Mouse (Mus musculus) hindbrain, embryonic 14.5 days (tissue): ENCODE measurements around the gene Ell. TPM values are rescaled to one million over a fixed set of nuclear protein-coding genes. Genes with fewer than 3 reads are reported as not detected.
A peak's percentile ranks its signal among the peaks of the same experiment; 100 is the strongest.

Experiments used
- ATAC-seq: fragments of 200-750 bp; cut with Nextera tagmentation; 2 replicates; pipeline ENCODE4 v1.8.0; 2017; ENCODE audit warnings: moderate number of reproducible peaks, mild to moderate bottlenecking, moderate TSS enrichment, moderate library complexity; ENCODE audit not compliant: low FRiP score
- DNase-seq: peaks from one replicate; pipeline ENCODE4 v3.0.0-alpha.2; 2015; ENCODE audit warnings: low spot score
- H3K27ac ChIP-seq: fragments of 300-500 bp; sonication (generic); 2 replicates; pipeline ENCODE4 v1.5.1; 2014; ENCODE audit warnings: mild to moderate bottlenecking, moderate library complexity
- H3K27me3 ChIP-seq: fragments of 300-500 bp; sonication (generic); 2 replicates; pipeline ENCODE4 v1.6.1; 2014; ENCODE audit warnings: mild to moderate bottlenecking, low read length, mixed read lengths; ENCODE audit not compliant: control insufficient read depth, insufficient read depth
- H3K36me3 ChIP-seq: fragments of 300-500 bp; sonication (generic); replicated peaks from 2 replicates; pipeline ENCODE4 v1.6.1; 2014; ENCODE audit not compliant: control insufficient read depth, insufficient read depth
- H3K4me1 ChIP-seq: fragments of 300-500 bp; sonication (generic); replicated peaks from 2 replicates; pipeline ENCODE4 v1.6.1; 2014; ENCODE audit warnings: antibody characterized with exemption, low read length, mixed read lengths; ENCODE audit not compliant: control insufficient read depth, insufficient read depth
- H3K4me2 ChIP-seq: fragments of 300-500 bp; sonication (generic); replicated peaks from 2 replicates; pipeline ENCODE4 v1.6.1; 2014; ENCODE audit warnings: mild to moderate bottlenecking, moderate library complexity
- H3K4me3 ChIP-seq: fragments of 300-500 bp; sonication (generic); replicated peaks from 2 replicates; pipeline ENCODE4 v1.5.1; 2014; ENCODE audit warnings: mild to moderate bottlenecking, low read length
- H3K9ac ChIP-seq: fragments of 300-500 bp; sonication (generic); 2 replicates; pipeline ENCODE4 v1.6.1; 2014
- H3K9me3 ChIP-seq: fragments of 300-500 bp; sonication (generic); 2 replicates; pipeline ENCODE4 v1.6.1; 2016; ENCODE audit warnings: low read length; ENCODE audit not compliant: control insufficient read depth
- WGBS: fragments of 180-500 bp; shearing (Covaris S2); extraction: QIAGEN DNeasy Blood & Tissue Kit; methylation state at CpG from one replicate; pipeline ENCODE4 v1.1.7; 2014; 5-methylcytosine and 5-hydroxymethylcytosine counted together
- polyA plus RNA-seq: library from polyadenylated mRNA; unstranded; fragments of >200 nt; fragmentation: Nextera tagmentation; extraction: Ambion mirVana; gene quantifications from 2 replicates; pipeline ENCODE4 v1.2.1, GENCODE M21; 2014

Ell gene
- polyA plus RNA-seq, 1 experiment from 2014 or later, result 15.1 TPM

GRCm38 (mm10) chr8:70529299-70529698 lies 10.0 kb upstream of the Ell start:
- peaks cover 45% of the 10 kb centered on the region for H3K36me3 ChIP-seq
- no peak overlapping the region for H3K4me2 ChIP-seq
- no peak for DNase-seq
- no peak overlapping the region for H3K9ac ChIP-seq
- no peaks in the 10 kb centered on the region for H3K27me3 ChIP-seq
- H3K9me3 ChIP-seq, result no peaks in the 10 kb centered on the region
- no peak for ATAC-seq
- no peak overlapping the region for H3K27ac ChIP-seq
- no peak overlapping the region for H3K4me3 ChIP-seq
- H3K4me1 ChIP-seq, result peaks cover 22% of the 10 kb centered on the region
- WGBS, result 87% methylated on average over 5 of the region's 5 CpGs

DNA sequence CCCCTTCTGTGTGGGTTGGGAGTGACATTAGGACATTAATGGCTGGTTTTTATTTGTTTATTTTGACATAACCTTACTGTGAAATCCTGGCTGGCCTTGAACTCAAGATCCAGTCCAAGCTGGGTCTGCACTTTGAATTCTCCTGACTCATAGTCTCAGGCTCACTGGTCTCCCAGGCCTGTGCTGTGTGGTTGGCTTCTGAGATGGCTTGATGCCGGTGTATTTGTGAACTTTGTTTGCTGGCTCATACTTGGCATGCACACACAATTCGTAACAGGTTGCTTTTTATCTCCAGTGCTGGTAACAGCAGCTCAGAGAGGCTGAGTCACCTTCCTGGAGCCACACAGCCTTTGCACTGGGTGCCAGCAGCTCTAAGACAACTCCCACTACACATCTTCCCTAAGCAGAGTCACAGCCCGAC lies 9.5 kb upstream of the Ell start:
- H3K36me3 ChIP-seq, result peaks cover 49% of the 10 kb centered on the region
- H3K9ac ChIP-seq, result no peak overlapping the region
- whole genome bisulfite sequencing, result 97% methylated on average over 3 of the region's 3 CpGs

DNA sequence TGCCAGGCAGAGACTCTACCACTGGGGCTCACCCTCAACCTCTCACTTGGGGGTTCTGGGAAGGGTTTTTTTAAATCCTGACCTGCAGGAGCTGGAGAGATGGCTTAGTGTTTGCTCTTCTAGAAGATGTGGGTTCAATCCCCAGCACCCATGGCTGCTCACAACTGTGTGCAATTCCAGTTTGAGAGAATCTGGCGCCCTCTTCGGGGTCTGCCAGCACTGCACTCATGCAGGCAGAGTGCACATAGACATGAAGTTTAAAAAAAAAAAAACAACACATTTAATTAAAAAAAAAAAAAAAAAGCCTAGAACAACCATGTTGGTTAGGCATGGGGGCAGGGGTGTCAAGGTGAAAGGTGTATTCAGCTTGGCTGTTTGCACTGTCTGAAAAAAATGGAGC lies 8.9 kb upstream of the Ell start:
- H3K4me1 ChIP-seq, result peaks cover 22% of the 10 kb centered on the region
- H3K4me2 ChIP-seq, result no peak overlapping the region
- H3K36me3 ChIP-seq, result peaks cover 54% of the 10 kb centered on the region
- no peak for ATAC-seq
- no peaks in the 10 kb centered on the region for H3K27me3 ChIP-seq
- H3K9me3 ChIP-seq, result no peaks in the 10 kb centered on the region
- no peak overlapping the region for H3K4me3 ChIP-seq
- no peak overlapping the region for H3K27ac ChIP-seq
- no peak overlapping the region for H3K9ac ChIP-seq
- 89% methylated on average over 2 of the region's 2 CpGs for WGBS
- no peak for DNase-seq

More for the DNA sequence above, 9.5 kb upstream of the Ell start:
- ATAC-seq (no peak), DNase-seq (no peak)
- no peak overlapping the region for H3K4me3 ChIP-seq
- H3K9me3 ChIP-seq, result no peaks in the 10 kb centered on the region
- no peak overlapping the region for H3K4me2 ChIP-seq
- peaks cover 22% of the 10 kb centered on the region for H3K4me1 ChIP-seq
- no peak overlapping the region for H3K27ac ChIP-seq
- no peaks in the 10 kb centered on the region for H3K27me3 ChIP-seq

DNA sequence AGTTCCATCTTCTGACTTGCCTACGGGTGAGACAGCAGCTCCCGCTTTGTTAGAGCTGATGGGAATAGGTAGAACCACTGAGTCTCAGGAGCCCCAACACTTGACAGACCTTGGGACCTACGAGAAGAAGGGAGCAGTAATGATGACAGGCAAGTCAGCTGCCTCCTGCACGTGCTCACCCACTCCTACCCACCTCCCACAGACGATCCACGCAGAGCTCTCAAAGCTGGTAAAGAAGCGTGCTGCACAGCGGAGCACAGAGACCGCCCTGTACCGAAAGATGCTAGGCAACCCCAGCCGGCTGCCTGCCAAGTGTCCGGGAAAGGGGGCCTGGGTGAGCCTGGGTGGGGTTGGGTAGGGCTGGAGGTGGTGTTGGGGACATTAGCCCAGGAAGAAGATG lies 5.0 kb upstream of the Ell start:
- DNase-seq (no peak), ATAC-seq (no peak)
- no peak overlapping the region for H3K4me2 ChIP-seq
- H3K27ac ChIP-seq, result no peak overlapping the region
- H3K36me3 ChIP-seq, result peaks cover 72% of the 10 kb centered on the region
- no peaks in the 10 kb centered on the region for H3K27me3 ChIP-seq
- H3K9me3 ChIP-seq, result no peaks in the 10 kb centered on the region
- 95% methylated on average over 12 of the region's 12 CpGs for WGBS
- H3K4me1 ChIP-seq, result peaks cover 5% of the 10 kb centered on the region; the same call in 1 of the 2 replicates
- H3K4me3 ChIP-seq, result no peak overlapping the region
- no peak overlapping the region for H3K9ac ChIP-seq

DNA sequence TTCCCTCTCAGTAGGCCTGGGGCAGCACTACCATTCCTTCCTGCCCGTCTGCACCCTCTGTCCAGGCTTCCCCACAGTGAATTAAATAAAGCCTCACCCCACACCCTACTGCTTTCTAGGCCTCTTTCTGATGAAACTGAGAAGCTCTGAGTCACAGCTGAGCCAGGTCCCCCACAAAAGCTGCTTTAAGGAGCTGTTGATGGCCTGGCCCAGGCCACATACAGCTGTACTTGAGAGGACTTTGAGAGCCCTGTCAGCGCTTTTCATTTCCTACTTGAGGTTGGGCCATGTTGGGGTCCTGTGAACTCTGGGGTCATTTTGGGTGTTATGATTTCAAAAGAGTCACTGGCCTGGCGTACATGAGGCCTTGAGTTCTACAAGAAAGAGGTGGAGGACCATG lies 4.0 kb upstream of the Ell start:
- peaks cover 2% of the 10 kb centered on the region for H3K4me1 ChIP-seq
- DNase-seq, result no peak
- no peaks in the 10 kb centered on the region for H3K27me3 ChIP-seq
- peaks cover 67% of the 10 kb centered on the region for H3K36me3 ChIP-seq
- no peak for ATAC-seq
- no peak overlapping the region for H3K9ac ChIP-seq
- no peak overlapping the region for H3K4me2 ChIP-seq
- 95% methylated on average over 3 of the region's 3 CpGs for WGBS
- H3K27ac ChIP-seq, result no peak overlapping the region
- H3K4me3 ChIP-seq, result no peak overlapping the region
- no peaks in the 10 kb centered on the region for H3K9me3 ChIP-seq

- Histone ChIP-seq H3K27ac (no peak overlapping the region), H3K27me3 (no peaks in the 10 kb centered on the region), H3K4me3 (no peak overlapping the region), H3K9ac (no peak overlapping the region), H3K4me1 (peaks cover 7% of the 10 kb centered on the region), H3K4me2 (no peak overlapping the region), H3K36me3 (peaks cover 63% of the 10 kb centered on the region), H3K9me3 (no peaks in the 10 kb centered on the region)
- 89% methylated on average over 2 of the region's 2 CpGs for WGBS
- DNase-seq, result no peak
- no peak for ATAC-seq
Observed at GRCm38 (mm10) chr8:70535701-70536100, 3.6 kb upstream of the Ell start.

GRCm38 (mm10) chr8:70538024-70538579 lies 1.2 kb upstream of the Ell start:
- H3K9ac ChIP-seq, result peak overlapping the region; percentile 40; the same call in 1 of the 2 replicates
- H3K4me1 ChIP-seq, result peaks cover 15% of the 10 kb centered on the region
- peak overlapping the region; percentile 88; the same call in 1 of the 2 replicates for H3K27ac ChIP-seq
- no peaks in the 10 kb centered on the region for H3K27me3 ChIP-seq
- DNase-seq (no peak), ATAC-seq (no peak; the same call in 1 of the 2 replicates)
- peak overlapping the region; percentile 55 for H3K4me3 ChIP-seq
- H3K4me2 ChIP-seq, result peak overlapping the region; percentile 93
- H3K36me3 ChIP-seq, result peaks cover 39% of the 10 kb centered on the region
- H3K9me3 ChIP-seq, result no peaks in the 10 kb centered on the region
- 15% methylated on average over 24 of the region's 24 CpGs for WGBS

DNA sequence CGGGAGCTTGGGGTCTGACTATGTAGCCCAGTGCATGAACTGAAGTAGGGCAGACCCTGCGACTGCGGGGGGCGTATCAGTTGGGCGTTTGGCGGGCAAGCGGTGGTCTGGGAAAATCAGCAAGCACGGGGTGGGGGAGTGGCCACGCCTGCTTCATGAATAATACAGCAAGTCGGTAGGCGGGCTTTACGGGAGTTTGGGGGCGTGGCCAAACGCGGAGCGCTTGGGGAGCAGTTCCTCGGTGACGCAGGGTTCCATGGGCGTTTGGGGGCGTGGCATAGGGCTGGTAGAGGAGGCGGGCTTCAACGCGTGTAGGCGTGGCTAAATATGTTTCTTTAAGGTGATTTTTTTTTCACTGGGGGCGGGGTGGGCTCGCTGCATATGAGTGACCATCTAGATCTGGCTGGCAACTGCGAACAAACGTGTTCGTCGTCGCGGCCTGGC lies 602 bp upstream of the Ell start:
- 0% methylated on average over 32 of the region's 32 CpGs for WGBS
- DNase-seq (peak; percentile 100), ATAC-seq (peak; percentile 84)
- H3K27ac ChIP-seq, result peak overlapping the region; percentile 88
- peak overlapping the region; percentile 93 for H3K4me2 ChIP-seq
- H3K4me3 ChIP-seq, result peak overlapping the region; percentile 55
- peak overlapping the region; percentile 52 for H3K9ac ChIP-seq
- no peaks in the 10 kb centered on the region for H3K9me3 ChIP-seq
- H3K36me3 ChIP-seq, result peaks cover 34% of the 10 kb centered on the region
- peaks cover 15% of the 10 kb centered on the region for H3K4me1 ChIP-seq
- no peaks in the 10 kb centered on the region for H3K27me3 ChIP-seq

- peak overlapping the region; percentile 72 for H3K9ac ChIP-seq
- H3K27me3 ChIP-seq, result no peaks in the 10 kb centered on the region
- DNase-seq (no peak), ATAC-seq (no peak)
- peak overlapping the region; percentile 88; the same call in 1 of the 2 replicates for H3K27ac ChIP-seq
- no peaks in the 10 kb centered on the region for H3K9me3 ChIP-seq
- H3K4me3 ChIP-seq, result peak overlapping the region; percentile 55
- peaks cover 20% of the 10 kb centered on the region for H3K36me3 ChIP-seq
- H3K4me2 ChIP-seq, result peak overlapping the region; percentile 93
- WGBS, result 17% methylated on average over 4 of the region's 4 CpGs
- H3K4me1 ChIP-seq, result peaks cover 15% of the 10 kb centered on the region
Observed at GRCm38 (mm10) chr8:70540013-70540506, 803 bp downstream of the Ell start.
